Comparison of ENCODE assay signal across 29 mouse cellular contexts in genomic region chr11:51509211-51509610, GRCm38 (mm10).
"Had no signal": no experiment of that assay in that cellular context is flagged by ENCODE, and none has a peak within 500 bp of the region (broad histone marks: within the 10 kb centered on the region; RNA-seq: fewer than 3 reads in every experiment).

No protein-coding gene starts in this region.

- H3K36me3 ChIP-seq: heart, embryonic 13.5 days; heart, embryonic 15.5 days; hindbrain, embryonic 10.5 days; hindbrain, embryonic 12.5 days; intestine, embryonic 15.5 days; kidney, embryonic 15.5 days; limb, embryonic 10.5 days; limb, embryonic 12.5 days; liver, embryonic 13.5 days; liver, embryonic 15.5 days had no signal

- H3K9me3 ChIP-seq: heart, embryonic 13.5 days; heart, embryonic 15.5 days; hindbrain, embryonic 10.5 days; hindbrain, embryonic 12.5 days; intestine, embryonic 15.5 days; kidney, embryonic 15.5 days; limb, embryonic 10.5 days; limb, embryonic 12.5 days; liver, embryonic 13.5 days; liver, embryonic 15.5 days had no signal

- ATAC-seq: hindbrain, embryonic 16.5 days; inflammation-experienced regulatory T-cells, adult 6 months; intestine, embryonic 15.5 days; intestine, postnatal 0 days; liver, postnatal 0 days had no signal

- H3K9ac ChIP-seq: heart, embryonic 13.5 days; heart, embryonic 15.5 days; hindbrain, embryonic 12.5 days; hindbrain, embryonic 14.5 days; intestine, embryonic 15.5 days; kidney, embryonic 15.5 days; limb, embryonic 12.5 days; liver, embryonic 13.5 days; liver, embryonic 15.5 days; liver, postnatal 0 days had no signal

- H3K27ac ChIP-seq: gastrocnemius, adult 2 months; heart, adult 2 months; heart, embryonic 13.5 days; heart, embryonic 15.5 days; hindbrain, embryonic 10.5 days; hindbrain, embryonic 12.5 days; hindbrain, embryonic 14.5 days; intestine, embryonic 15.5 days; kidney, embryonic 15.5 days; kidney, postnatal 0 days; layer of hippocampus, adult 2 months; left cerebral cortex, adult 2 months; liver, embryonic 13.5 days; liver, embryonic 15.5 days had no signal

- H3K4me3 ChIP-seq: gastrocnemius, adult 2 months; heart, adult 2 months; heart, embryonic 13.5 days; heart, embryonic 15.5 days; hindbrain, embryonic 10.5 days; hindbrain, embryonic 12.5 days; intestine, embryonic 15.5 days; kidney, embryonic 15.5 days; layer of hippocampus, adult 2 months; left cerebral cortex, adult 2 months; limb, embryonic 10.5 days; limb, embryonic 12.5 days; liver, embryonic 13.5 days; liver, embryonic 15.5 days had no signal

- H3K4me2 ChIP-seq: heart, embryonic 11.5 days; heart, embryonic 13.5 days; heart, embryonic 15.5 days; hindbrain, embryonic 12.5 days; hindbrain, embryonic 14.5 days; intestine, embryonic 15.5 days; kidney, embryonic 15.5 days; limb, embryonic 12.5 days; liver, embryonic 13.5 days; liver, embryonic 15.5 days had no signal

- H3K4me1 ChIP-seq: liver, embryonic 13.5 days; liver, embryonic 15.5 days had no signal

- H3K27me3 ChIP-seq: heart, embryonic 15.5 days; hindbrain, embryonic 12.5 days; intestine, embryonic 15.5 days; kidney, embryonic 15.5 days; limb, embryonic 12.5 days; liver, embryonic 13.5 days; liver, embryonic 15.5 days had no signal

- DNase-seq: gastrocnemius, adult 2 months; gastrocnemius, postnatal 10 days; gastrocnemius, postnatal 25 days; heart, adult 2 months; heart, postnatal 4 days; kidney, adult 18-20 months; kidney, adult 9 months; kidney, postnatal 25 days; kidney, postnatal 4 days; liver; liver, embryonic 13.5 days; liver, postnatal 0 days had no signal
